ENCODE assay signal across 15 mouse cellular contexts in the genomic region with DNA sequence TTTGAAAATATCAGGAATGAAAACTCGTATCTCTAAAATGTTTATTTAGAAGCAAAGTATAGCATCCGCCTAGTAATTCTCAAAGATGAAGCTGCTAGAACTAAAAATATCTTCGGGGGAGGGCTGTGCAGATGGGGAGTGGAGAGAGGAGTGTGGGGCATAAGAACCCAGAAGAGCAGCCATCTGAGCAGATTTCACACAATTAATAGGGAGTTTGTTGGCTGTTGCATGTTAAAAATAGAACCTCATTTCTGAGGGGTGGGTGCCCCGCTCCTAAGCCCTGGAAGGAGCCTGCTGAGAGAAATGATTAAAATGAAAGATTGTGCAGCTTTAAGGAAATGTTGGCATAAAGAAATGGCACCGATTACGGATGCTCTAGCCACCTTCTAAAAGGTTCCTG.
A peak's percentile ranks its signal among the peaks of the same experiment; 100 is the strongest.
DNase-seq lines count a peak whose midpoint lies in the region; ATAC-seq and TF ChIP-seq lines count a peak whose summit lies in the region.
"Had no signal": no experiment of that assay in that cellular context is flagged by ENCODE, and none has a peak within 500 bp of the region (broad histone marks: within the 10 kb centered on the region; RNA-seq: fewer than 3 reads in every experiment).

No protein-coding gene starts in this region.

- H3K9ac ChIP-seq in liver, embryonic 11.5 days (ENCODE audit: low read depth, low read length): no peak overlapping the region
- H3K9ac ChIP-seq: hindbrain, embryonic 12.5 days; liver, embryonic 13.5 days had no signal

- intact Hi-C loops in left cerebral cortex, adult 2 months (cut with DNase I): no loop called here
- intact Hi-C loops in left cerebral cortex, postnatal 36 days (cut with DNase I): no loop called here
- intact Hi-C loops in heart, postnatal 10 days (cut with DNase I): no loop called here

- H3K4me1 ChIP-seq in liver, embryonic 11.5 days (replicated peaks; ENCODE audit: control insufficient read depth, insufficient read depth, low read length): no peaks in the 10 kb centered on the region
- H3K4me1 ChIP-seq: hindbrain, embryonic 12.5 days; liver, embryonic 13.5 days had no signal

- H3K9me3 ChIP-seq in liver, embryonic 11.5 days (ENCODE audit: control insufficient read depth, low read length): no peaks in the 10 kb centered on the region
- H3K9me3 ChIP-seq: hindbrain, embryonic 12.5 days; liver, embryonic 13.5 days had no signal

- peak in 1 of 2 experiments; percentile 9 for DNase-seq in left cerebral cortex, adult 2 months (ENCODE audit: extremely low spot score in 1 of 2, low spot score in 2 of 2)
- DNase-seq in left cerebral cortex, adult 11 months (ENCODE audit: low spot score): no peak
- DNase-seq in cerebellum, adult 11-12 months: peak; percentile 26
- DNase-seq in cerebellum, postnatal 36 days: peak; percentile 8 to 29
- peak; percentile 21 to 26 for DNase-seq in left cerebral cortex, postnatal 36 days (ENCODE audit: low spot score in 2 of 2)
- no peak for DNase-seq in urinary bladder, adult 2 months (ENCODE audit: low spot score)
- no peak for DNase-seq in heart, postnatal 10 days
- DNase-seq in liver, embryonic 11.5 days (ENCODE audit: low spot score): no peak
- DNase-seq: gastrocnemius, postnatal 10 days; kidney, adult 8-10 months; liver, embryonic 13.5 days; thymus, postnatal 4 days had no signal

- 81% methylated on average over 6 of the region's 6 CpGs for WGBS in liver, embryonic 11.5 days

- no peak overlapping the region for H3K4me2 ChIP-seq in liver, embryonic 11.5 days
- H3K4me2 ChIP-seq: heart, embryonic 11.5 days; hindbrain, embryonic 12.5 days; liver, embryonic 13.5 days had no signal

- H3K36me3 ChIP-seq in liver, embryonic 11.5 days (ENCODE audit: control insufficient read depth, insufficient read depth, low read length): no peaks in the 10 kb centered on the region
- H3K36me3 ChIP-seq: hindbrain, embryonic 12.5 days; liver, embryonic 13.5 days had no signal

- H3K27me3 ChIP-seq in liver, embryonic 11.5 days (replicated peaks; ENCODE audit: control insufficient read depth, insufficient read depth, low read length): no peaks in the 10 kb centered on the region
- H3K27me3 ChIP-seq: hindbrain, embryonic 12.5 days; liver, embryonic 13.5 days had no signal

- H3K27ac ChIP-seq in left cerebral cortex, adult 2 months: peak overlapping the region; percentile 34
- H3K27ac ChIP-seq in liver, embryonic 11.5 days (ENCODE audit: low read depth, low read length): no peak overlapping the region
- H3K27ac ChIP-seq: hindbrain, embryonic 12.5 days; liver, embryonic 13.5 days had no signal

- ATAC-seq in liver, embryonic 11.5 days (replicated peaks; ENCODE audit: low FRiP score): no peak

- H3K4me3 ChIP-seq in left cerebral cortex, adult 2 months: peak overlapping the region; percentile 12
- no peak overlapping the region for H3K4me3 ChIP-seq in liver, embryonic 11.5 days (ENCODE audit: low read depth, low read length)
- H3K4me3 ChIP-seq: hindbrain, embryonic 12.5 days; liver, embryonic 13.5 days; myocyte had no signal

- TF ChIP-seq CTCF in left cerebral cortex, adult 2 months (IDR thresholded peaks at IDR 0.05): no peak

Comparison
In these comparisons a context has a peak if more than half of its experiments do, and no peak if none do; other contexts are left out.
1. DNase-seq: peak in cerebellum, adult 11-12 months (single experiment), cerebellum, postnatal 36 days (2 of 2) and left cerebral cortex, postnatal 36 days (2 of 2); none in left cerebral cortex, adult 11 months (single experiment), urinary bladder, adult 2 months (single experiment), heart, postnatal 10 days (0 of 2) and liver, embryonic 11.5 days (single experiment).